Mouse (Mus musculus) ES-E14 (cell line): ENCODE data around the gene Ell.

Experiments used
- CHD2 ChIP-seq: IDR thresholded peaks from 2 replicates; pipeline ENCODE4 v1.6.1; 2014; ENCODE audit warnings: mild to moderate bottlenecking, low read depth, low read length, inconsistent platforms
- ZNF384 ChIP-seq: IDR thresholded peaks from 2 replicates; pipeline ENCODE4 v1.6.1; 2012; ENCODE audit warnings: low read depth, low read length, inconsistent platforms

- TF ChIP-seq ZNF384 = no peak
- no peak for TF ChIP-seq CHD2
Observed at GRCm38 (mm10) chr8:70492664-70493640, 46.3 kb upstream of the Ell start, which contains the start of gene Crlf1.
